Mouse (Mus musculus) spleen, postnatal 36 days (tissue): ENCODE data around the gene Ttc23.

Experiments
- DNase-seq, 2 experiments: peaks; one replicate each; pipeline ENCODE4 v3.0.0; 2022; ENCODE audit warnings: low spot score in 2 of 2, mixed read lengths in 1 of 2

The Ttc23 gene

DNA sequence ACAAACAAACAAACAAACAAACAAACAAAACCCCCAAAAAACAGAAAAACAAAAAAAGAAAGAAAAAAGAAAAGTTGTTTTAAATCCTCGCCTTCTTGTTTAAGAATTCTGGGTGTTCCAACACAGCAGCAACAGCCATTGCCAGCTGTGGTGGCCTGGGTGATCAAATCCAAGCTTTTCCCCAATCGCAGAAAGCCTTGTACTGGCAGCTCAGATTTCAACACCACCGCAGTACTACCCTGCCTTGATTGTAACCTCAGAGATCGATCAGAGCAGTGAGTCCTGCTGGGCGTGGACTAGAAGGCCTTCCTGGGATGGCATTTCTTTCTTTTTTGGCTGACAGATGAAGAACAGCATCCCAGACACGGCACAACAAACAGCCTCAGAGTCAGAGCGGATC, 48.7 kb downstream of the Ttc23 start:
- no peak for DNase-seq

DNA sequence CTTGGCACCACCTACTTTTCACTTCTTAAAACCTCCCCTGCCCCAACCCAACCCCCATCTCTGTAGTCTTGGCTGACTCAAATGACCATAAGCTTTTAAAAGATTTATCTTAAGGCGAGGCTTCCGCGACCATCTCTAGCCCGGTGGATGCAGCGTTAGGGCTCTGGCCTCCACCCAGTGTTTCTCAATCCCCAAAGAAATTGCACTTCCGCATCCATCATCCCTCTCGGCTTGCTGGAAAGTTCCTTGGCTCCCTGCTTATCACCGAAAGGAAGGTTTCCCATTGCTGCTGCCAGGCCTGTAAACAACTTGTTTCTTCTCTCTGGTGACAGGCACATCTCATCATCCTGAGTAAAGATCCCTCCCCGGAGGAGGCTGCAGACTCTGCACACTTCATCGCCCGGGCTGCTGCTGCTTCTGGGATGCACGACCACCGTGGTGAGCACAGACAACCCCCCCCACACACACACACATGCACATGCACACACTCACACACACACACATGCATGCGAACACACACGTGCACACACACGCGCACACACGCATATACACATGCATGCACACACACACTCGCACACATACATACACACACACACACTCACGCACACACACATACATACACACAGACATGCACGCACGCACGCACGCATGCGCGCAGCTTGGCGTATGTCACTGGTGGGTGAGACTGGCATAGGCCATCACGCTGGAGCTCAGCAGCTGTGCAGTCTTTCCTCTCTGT, 50.9 kb downstream of the Ttc23 start:
- DNase-seq = no peak

- no peak for DNase-seq
These were observed 52.1 kb downstream of the Ttc23 start for GRCm38 (mm10) chr7:67699301-67699700.

- DNase-seq = no peak
These were observed 53.6 kb downstream of the Ttc23 start for GRCm38 (mm10) chr7:67700846-67701245.

- no peak for DNase-seq
These were observed 54.2 kb downstream of the Ttc23 start for GRCm38 (mm10) chr7:67701252-67701914.

DNA sequence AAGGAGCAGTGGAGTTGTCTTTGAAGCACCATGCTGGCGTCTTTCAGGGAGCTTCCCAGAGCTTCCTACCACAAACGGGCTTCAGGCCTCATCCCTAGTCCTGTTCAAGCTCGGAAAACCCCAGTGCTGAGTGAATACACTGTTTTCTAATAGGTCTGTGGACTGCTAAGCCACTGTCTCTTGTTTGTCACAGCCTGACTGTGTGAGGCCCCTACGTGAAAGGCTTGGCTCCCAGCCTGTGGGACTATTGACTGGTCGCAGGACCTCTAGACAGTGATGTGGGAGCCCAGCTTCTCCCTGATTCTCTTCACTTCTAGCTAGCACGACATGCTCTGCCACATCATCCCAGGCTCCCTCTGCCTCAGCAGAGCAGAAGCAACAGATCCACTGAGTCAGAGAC, 61.0 kb downstream of the Ttc23 start:
- DNase-seq = no peak

GRCm38 (mm10) chr7:67710216-67710615, 63.0 kb downstream of the Ttc23 start:
- DNase-seq = no peak

GRCm38 (mm10) chr7:67713820-67714510, 66.8 kb downstream of the Ttc23 start:
- DNase-seq = no peak

DNA sequence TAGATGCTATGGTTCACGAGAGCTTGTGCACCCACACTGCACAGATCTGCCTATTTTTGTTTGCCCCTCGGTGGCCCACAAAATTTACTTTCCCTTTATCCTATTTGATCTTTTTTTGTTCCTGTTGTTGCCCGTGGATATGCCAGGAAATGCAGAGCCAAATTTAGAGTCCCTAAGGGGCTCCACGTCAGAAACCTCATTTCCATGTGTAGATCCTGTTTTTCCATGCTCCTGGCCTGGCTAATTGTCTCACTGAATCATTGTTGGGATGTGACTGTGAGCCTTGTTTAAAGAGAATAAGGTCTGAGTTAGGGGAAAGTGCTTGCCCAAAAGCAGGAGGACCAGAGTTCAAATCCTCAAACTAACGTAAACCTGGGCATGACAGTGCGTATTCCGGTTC, 68.0 kb downstream of the Ttc23 start:
- no peak for DNase-seq

- no peak for DNase-seq
These were observed 69.1 kb downstream of the Ttc23 start for GRCm38 (mm10) chr7:67716213-67716878.

GRCm38 (mm10) chr7:67716925-67717324, 69.7 kb downstream of the Ttc23 start:
- DNase-seq = no peak

DNA sequence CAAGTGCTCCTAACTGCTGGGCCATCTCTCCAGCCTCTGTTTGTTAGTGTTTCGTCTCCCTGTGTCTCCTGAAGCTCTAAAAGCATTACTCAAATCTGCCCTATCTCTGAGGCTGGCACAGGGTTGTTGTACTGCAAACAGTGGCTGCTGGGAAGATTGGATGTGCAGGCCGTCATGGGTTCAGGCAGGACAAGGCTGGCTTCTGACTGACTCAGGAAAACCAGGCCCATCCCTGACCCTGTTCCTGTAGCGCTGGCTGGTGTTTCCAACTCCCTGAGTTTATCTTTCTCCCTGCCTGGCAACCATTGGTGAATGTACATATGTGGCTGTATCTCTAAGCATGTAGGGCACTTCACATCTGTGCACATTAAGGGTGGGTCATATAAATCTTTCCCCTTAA, 70.3 kb downstream of the Ttc23 start:
- no peak for DNase-seq

DNA sequence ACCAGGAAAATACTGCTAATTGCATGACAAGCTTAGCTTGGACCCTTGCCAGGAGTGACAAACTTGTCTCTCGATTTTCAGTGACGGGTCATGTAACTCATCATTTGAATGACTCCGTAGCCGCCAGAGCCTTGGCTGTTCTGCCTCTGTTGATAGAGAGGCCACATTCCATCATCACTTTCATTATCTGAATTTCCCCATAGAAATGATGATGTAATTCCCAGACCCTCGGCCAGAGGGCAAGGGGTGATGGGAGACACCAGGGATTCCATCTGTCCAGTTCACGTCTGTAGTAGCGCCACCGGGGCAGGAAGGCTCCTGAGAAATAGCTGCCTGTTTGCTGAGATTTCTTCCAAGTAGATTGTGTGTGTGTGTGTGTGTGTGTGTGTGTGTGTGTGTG, 71.6 kb downstream of the Ttc23 start:
- no peak for DNase-seq

- no peak for DNase-seq
These were observed 75.0 kb downstream of the Ttc23 start for GRCm38 (mm10) chr7:67722163-67722562.

GRCm38 (mm10) chr7:67724536-67724935, 77.3 kb downstream of the Ttc23 start:
- DNase-seq = no peak

DNA sequence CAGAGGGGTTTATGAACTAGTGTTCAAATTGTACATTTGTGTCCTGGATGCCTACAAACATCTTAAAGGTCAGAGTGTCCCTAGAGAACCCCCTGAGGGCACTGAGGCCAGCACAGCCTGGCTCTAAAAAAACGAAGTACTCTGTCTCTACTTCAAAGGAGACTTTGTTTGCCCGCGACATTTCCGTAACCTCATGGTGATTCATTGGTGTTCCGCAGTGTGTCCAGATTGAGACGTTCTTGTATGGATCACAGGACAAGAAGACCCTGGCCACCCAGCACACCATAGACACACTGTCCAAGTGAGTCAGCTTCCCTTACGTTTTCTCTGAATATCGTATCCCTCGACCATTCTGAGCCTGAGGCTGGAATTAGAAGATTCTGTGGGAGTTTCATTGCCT, 77.8 kb downstream of the Ttc23 start:
- no peak for DNase-seq

DNA sequence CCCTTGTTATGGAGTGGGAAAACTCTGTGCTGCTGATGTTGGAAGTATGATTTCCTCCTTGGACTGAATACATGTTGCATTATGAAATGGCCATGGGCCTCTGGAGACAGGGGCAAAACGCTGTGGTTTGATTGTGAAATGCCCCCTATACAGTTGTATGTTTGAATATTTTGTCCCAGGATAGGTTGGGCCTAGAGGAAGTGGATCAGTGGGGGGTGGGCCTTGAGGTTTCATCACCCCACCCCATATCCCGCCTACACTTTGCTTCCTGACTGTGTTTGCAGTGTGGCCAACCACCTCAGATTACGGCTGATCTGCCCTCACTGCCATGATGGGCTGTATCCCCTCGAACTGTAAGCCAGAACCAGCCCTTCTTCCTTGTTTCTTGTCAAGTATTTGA, 81.0 kb downstream of the Ttc23 start:
- DNase-seq = no peak

DNA sequence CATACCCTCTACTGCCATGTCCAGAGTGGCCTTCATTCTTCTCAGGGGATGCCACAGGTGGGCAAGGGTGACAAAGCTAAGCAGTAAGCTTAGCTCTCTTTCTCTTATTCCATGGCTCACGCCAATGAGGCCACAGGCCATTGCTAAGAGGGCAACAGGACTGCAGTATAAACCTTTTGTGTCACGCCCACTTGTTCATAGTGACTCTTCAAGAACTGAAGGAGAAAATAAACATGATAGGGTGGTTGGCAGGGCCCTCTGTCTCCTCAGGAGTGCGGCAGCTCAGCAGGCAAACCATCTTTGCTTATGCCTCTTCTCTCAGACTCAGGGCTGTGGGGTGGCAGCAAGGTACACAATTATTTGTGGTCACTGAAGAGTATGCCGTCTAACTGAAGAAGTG, 81.6 kb downstream of the Ttc23 start:
- DNase-seq = no peak

DNA sequence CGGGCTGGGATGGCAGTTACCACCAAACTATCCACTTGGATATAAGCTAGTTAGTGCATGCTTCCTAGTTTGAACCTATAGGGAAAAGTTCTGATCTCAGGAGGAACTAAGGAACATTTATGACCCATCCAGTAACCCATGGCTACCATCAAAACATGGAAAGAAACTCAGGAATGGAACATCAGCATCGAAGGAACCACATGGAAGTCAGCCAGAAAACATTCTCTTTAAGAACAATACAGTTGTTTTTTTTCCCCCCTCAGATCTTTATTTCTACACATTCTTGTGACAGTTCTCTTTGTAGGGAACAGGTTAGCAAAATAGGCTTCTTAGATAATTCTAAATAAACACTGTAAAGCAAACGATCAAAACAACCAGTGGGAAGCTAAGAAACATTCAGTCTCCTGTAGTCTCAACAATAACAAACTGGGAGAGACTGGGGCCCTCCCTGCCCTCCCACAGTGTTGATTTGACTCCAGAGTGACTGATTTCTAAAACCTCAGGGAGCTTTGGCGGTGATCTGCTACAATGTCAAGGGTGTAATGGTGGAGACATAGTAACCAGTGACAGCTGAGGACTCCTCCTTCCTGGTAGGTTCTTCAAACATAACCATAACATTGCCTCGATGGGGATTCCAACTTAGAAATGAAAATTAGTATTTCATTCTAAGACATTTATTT, 83.4 kb downstream of the Ttc23 start:
- DNase-seq = no peak

DNA sequence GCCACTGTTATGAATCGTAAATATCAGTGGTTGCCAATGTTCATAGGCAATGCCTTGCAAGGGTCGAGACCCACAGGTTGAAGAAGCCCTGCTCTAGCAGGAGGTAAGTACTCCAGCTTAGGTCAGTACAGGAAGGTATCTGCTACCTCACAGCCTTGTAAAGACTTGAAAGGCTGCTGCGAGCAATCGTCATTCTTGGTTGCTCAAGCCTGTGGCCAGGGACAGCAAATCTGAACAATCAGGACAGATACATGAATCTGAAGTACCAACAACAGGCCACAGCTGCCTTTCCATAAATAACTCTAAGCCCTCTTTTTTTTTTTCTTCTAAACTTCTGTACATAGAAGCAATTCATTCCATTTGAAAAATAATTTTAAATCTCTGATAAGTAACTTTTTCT, 85.1 kb downstream of the Ttc23 start:
- DNase-seq = no peak

DNA sequence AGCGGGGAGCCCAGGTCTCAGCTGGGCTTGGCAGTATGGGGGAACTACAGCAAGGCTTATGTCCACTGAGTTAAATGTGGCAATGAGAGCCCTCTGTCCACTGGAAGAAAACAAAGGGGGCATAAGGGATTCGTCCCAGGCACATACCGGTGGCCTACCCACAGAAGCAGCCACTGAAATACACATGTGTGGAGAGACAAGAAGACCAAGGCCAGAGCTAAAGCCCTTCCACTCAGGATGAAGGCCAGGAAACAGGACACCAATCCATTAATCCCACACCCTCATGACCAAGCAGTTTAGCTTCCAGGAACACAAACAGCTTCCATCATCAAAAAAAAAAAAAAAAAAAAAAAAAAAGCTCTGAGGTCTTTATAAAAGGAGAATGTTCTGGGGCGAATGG, 93.2 kb downstream of the Ttc23 start:
- no peak for DNase-seq

GRCm38 (mm10) chr7:67740796-67741195, 93.6 kb downstream of the Ttc23 start:
- DNase-seq = no peak
